Mouse (Mus musculus): ENCODE results near the gene Rtn4r. TPM values are rescaled to one million over a fixed set of nuclear protein-coding genes. Genes with fewer than 3 reads are reported as not detected.

Gene Rtn4r
- polyA plus RNA-seq, 1 experiment from 2014 or later, result 3.6 TPM

Small RNAs within 50 kb of the gene (microRNA-seq; reads per million reads assigned to microRNA genes)
- not detected for gene Mir6366

Other genes starting within 250 kb of the Rtn4r start
- gene Gm20518, start 236.0 kb upstream of the Rtn4r start, polyA plus RNA-seq (2015; fragmentation: Nextera tagmentation; extraction: Ambion mirVana), result 0.57 and 1.1 TPM in 2 replicates
- gene Tssk1, start 233.4 kb upstream of the Rtn4r start, polyA plus RNA-seq (2015; fragmentation: Nextera tagmentation; extraction: Ambion mirVana), result not detected in 2 replicates
- gene Dgcr2, start 229.1 kb upstream of the Rtn4r start, polyA plus RNA-seq (2015; fragmentation: Nextera tagmentation; extraction: Ambion mirVana), result 86.0 and 91.9 TPM in 2 replicates
- 0.12 TPM in 1 of 2 replicates, not detected in the other for gene Tssk2, start 229.0 kb upstream of the Rtn4r start, polyA plus RNA-seq (2015; fragmentation: Nextera tagmentation; extraction: Ambion mirVana)
- 39.0 and 42.3 TPM in 2 replicates for gene Ess2, start 216.3 kb upstream of the Rtn4r start, polyA plus RNA-seq (2015; fragmentation: Nextera tagmentation; extraction: Ambion mirVana)
- gene Gsc2, start 212.6 kb upstream of the Rtn4r start, polyA plus RNA-seq (2015; fragmentation: Nextera tagmentation; extraction: Ambion mirVana), result not detected in 2 replicates
- gene Slc25a1, start 199.4 kb upstream of the Rtn4r start, polyA plus RNA-seq (2015; fragmentation: Nextera tagmentation; extraction: Ambion mirVana), result 93.1 and 94.5 TPM in 2 replicates
- not detected in 2 replicates for gene Vpreb2, start 147.2 kb upstream of the Rtn4r start, polyA plus RNA-seq (2015; fragmentation: Nextera tagmentation; extraction: Ambion mirVana)
- 93.2 and 105 TPM in 2 replicates for gene Dgcr6, start 74.8 kb upstream of the Rtn4r start, polyA plus RNA-seq (2015; fragmentation: Nextera tagmentation; extraction: Ambion mirVana)
- 19.5 and 20.5 TPM in 2 replicates for gene Prodh, start 37.4 kb upstream of the Rtn4r start, polyA plus RNA-seq (2015; fragmentation: Nextera tagmentation; extraction: Ambion mirVana)
- not detected in 2 replicates for gene Ccdc188, start 90.2 kb downstream of the Rtn4r start, polyA plus RNA-seq (2015; fragmentation: Nextera tagmentation; extraction: Ambion mirVana)
- 15.6 and 17.5 TPM in 2 replicates for gene Zdhhc8, start 107.5 kb downstream of the Rtn4r start, polyA plus RNA-seq (2015; fragmentation: Nextera tagmentation; extraction: Ambion mirVana)
- gene Trmt2a, start 121.0 kb downstream of the Rtn4r start, polyA plus RNA-seq (2015; fragmentation: Nextera tagmentation; extraction: Ambion mirVana), result 99.2 and 102 TPM in 2 replicates
- gene Ranbp1, start 121.1 kb downstream of the Rtn4r start, polyA plus RNA-seq (2015; fragmentation: Nextera tagmentation; extraction: Ambion mirVana), result 662 and 691 TPM in 2 replicates
- gene Gm49776, start 130.7 kb downstream of the Rtn4r start, polyA plus RNA-seq (2015; fragmentation: Nextera tagmentation; extraction: Ambion mirVana), result 4.3 TPM in 1 of 2 replicates, not detected in the other
- 30.4 and 32.4 TPM in 2 replicates for gene Dgcr8, start 161.6 kb downstream of the Rtn4r start, polyA plus RNA-seq (2015; fragmentation: Nextera tagmentation; extraction: Ambion mirVana)
- gene Tango2, start 220.5 kb downstream of the Rtn4r start, polyA plus RNA-seq (2015; fragmentation: Nextera tagmentation; extraction: Ambion mirVana), result 22.5 and 29.2 TPM in 2 replicates
- 23.7 and 27.1 TPM in 2 replicates for gene Arvcf, start 220.5 kb downstream of the Rtn4r start, polyA plus RNA-seq (2015; fragmentation: Nextera tagmentation; extraction: Ambion mirVana)

Measured in kidney, embryonic 15.5 days (tissue).